Mouse (Mus musculus): ENCODE data around the gene Wwox.

GRCm38 (mm10) chr8:114573747-114574093 is 134.3 kb downstream of the Wwox start:
- TF ChIP-seq CTCF (IDR thresholded peaks at IDR 0.05; ENCODE audit: insufficient read depth, low read depth, low read length) (no peak), POLR2A (IDR thresholded peaks at IDR 0.05; ENCODE audit: insufficient read depth, low read depth, low read length) (no peak)
